Mouse (Mus musculus): ENCODE results near the gene Inha.

DNA sequence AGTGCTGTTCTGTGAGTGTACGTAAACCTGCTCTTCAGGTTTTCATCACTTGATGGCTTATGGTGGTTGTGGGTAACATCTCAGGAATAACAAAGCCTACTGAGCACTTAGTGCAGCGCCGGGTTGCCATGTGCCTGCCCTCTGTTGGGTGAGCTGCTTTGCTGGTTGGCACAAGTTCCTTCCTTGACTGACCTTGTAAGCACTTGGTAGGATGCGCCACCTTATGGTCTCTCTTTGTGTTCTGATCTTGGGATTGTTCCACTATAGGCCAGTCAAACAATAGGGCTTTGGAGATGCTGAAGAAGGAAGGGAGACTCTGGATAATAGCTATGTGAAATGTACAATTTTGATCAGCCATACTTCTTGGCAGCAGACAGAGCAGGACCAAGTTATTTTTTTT lies 23.7 kb downstream of the Inha start:
- TF ChIP-seq CTCF (IDR thresholded peaks at IDR 0.05 in 2 of 3, conservative IDR thresholded peaks at IDR 0.05 in 1 of 3; ENCODE audit: control insufficient read depth in 1 of 3, insufficient read depth in 1 of 3, low read depth in 2 of 3, low read length in 3 of 3, poor library complexity in 1 of 3, severe bottlenecking in 1 of 3) = no peak
- TF ChIP-seq GATA1 (IDR thresholded peaks at IDR 0.05; ENCODE audit: low read depth, low read length) = no peak
- no peak for TF ChIP-seq RCOR1 (IDR thresholded peaks at IDR 0.05; ENCODE audit: low read depth, low read length)
- no peak for TF ChIP-seq NRF1 (IDR thresholded peaks at IDR 0.05; ENCODE audit: insufficient read depth, low read depth, low read length, poor library complexity, severe bottlenecking)
- no peak for TF ChIP-seq POLR2AphosphoS2 (IDR thresholded peaks at IDR 0.05; ENCODE audit: low read length)
- TF ChIP-seq POLR2A (IDR thresholded peaks at IDR 0.05; ENCODE audit: control insufficient read depth in 1 of 2, insufficient read depth in 1 of 2, low read depth in 1 of 2, low read length in 2 of 2, poor library complexity in 1 of 2) = no peak
- no peak for TF ChIP-seq E2F4 (IDR thresholded peaks at IDR 0.05; ENCODE audit: borderline replicate concordance, low read depth, low read length)
- no peak for TF ChIP-seq POLR2AphosphoS5 (IDR thresholded peaks at IDR 0.05; ENCODE audit: borderline replicate concordance, low read depth, low read length)
- TF ChIP-seq NELFE (IDR thresholded peaks at IDR 0.05; ENCODE audit: low read depth, low read length) = no peak
